Mouse (Mus musculus) fibroblast of lung, adult 2 months (primary cell): ENCODE data around the gene Gm10670.
"Not testable (repeated sequence)": the region's sequence is repeated elsewhere in the genome, so short reads cannot be mapped to it uniquely, and the experiment has no call there.

ENCODE experiments used
- DNase-seq: peaks from one replicate; pipeline ENCODE4 v3.0.0-alpha.2; 2011; ENCODE audit warnings: low read depth

Gm10670 gene

DNA sequence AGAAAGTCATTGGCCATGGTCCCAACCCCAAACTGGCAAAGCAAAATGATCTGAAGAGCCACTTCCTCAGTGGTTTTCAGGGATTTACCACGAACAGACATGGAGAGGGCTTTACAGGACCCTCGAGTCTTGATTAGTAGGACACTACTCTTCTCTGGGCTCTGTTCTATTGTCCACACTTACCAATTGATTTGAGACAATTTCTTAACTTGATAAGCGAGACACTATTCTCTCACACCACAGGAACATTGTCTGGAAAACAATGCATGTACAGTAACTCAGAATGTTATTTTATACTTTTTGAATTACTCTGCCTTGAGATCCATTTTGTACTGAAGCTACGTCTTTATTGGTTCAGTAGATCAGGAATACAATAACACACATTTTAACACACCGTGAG is at the start of gene Gm10670:
Gene Gm10670 (minus strand): TSS at position 101 of the 400 bp plus-strand sequence.
- not testable (repeated sequence) for DNase-seq

- DNase-seq, result not testable (repeated sequence)
These were observed 35.7 kb upstream of the Gm10670 start, which contains the start of gene Vmn1r103 for GRCm38 (mm10) chr7:20510434-20510833. Gene Vmn1r103 (minus strand): TSS chr7:20510534.

DNA sequence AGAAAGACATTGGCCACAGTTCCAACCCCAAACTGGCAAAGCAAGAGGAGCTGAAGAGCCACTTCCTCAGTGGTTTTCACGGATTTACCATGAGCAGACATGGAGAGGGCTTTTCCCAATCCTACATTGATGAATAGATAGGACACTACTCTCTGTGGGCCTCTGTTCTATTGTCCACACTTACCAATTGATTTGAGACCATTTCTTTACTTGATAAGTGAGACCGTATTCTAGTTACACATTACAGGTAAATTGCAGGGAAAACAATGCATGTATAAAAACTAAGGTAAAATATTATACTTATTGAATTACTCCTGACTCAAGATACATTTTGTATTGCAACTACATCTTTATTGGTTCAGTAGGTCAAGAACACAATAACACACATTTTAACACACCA is 32.2 kb downstream of the Gm10670 start, which contains the start of gene Vmn1r101:
Gene Vmn1r101 (minus strand): TSS at position 101 of the 400 bp plus-strand sequence.
- not testable (repeated sequence) for DNase-seq
